Mouse (Mus musculus) B cell, adult 67 days (primary cell): ENCODE results near the gene Ttll7. TPM values are rescaled to one million over a fixed set of nuclear protein-coding genes. Genes with fewer than 3 reads are reported as not detected.

Source experiments
- total RNA-seq, 2 experiments: library from RNA; stranded (reverse); gene quantifications; 4 replicates each; pipeline ENCODE4 v1.2.4; 2023

Ttll7 gene
- total RNA-seq, result not detected

DNA sequence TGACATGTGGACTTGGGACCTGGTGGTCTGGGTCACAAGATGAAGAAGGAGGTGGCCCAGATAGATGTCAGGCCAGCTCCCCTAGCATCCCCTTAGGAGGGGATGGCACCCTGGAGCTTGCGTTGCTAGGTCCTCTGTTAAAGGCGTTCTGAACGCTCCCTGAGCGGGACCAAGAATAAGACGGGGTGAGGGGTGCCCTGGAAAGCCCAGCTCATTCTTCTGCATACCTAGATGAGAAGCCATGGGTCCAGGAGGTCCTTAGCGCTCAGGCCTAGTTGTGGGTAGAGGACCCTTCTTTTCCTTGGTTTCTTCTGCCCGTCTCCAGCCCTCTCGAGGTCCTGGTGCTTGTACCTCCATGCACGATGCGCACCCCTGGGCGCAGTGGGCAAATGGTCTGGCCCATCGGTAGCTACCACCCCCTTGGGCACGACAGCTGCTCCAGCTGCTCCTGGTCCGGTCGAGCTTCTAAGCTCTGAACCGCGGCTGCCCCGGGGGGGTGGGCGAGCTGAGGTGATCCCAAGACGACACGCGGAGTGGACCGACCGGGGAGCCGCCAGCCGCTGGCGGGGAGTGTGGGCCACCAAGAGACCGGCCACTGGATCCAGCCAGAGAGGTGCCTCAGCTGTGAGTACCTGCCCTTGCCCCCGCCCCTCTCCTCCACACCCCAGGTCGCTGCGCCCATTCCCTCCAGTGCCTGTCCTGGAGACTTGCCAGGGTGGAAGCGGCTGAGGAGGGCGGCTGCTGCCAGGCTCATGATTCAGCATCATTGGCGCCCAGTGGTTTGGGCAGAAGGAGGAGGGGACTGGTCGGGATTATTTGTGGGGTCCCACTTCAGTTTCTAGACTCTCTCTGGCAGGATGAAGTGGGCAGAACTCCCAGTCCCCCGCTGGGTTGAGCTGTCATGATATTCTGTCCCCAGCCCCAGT, at the start of gene Ttll7:
Gene Ttll7, plus strand, starts transcription at position 402 of the 926 bp plus-strand sequence.

DNA sequence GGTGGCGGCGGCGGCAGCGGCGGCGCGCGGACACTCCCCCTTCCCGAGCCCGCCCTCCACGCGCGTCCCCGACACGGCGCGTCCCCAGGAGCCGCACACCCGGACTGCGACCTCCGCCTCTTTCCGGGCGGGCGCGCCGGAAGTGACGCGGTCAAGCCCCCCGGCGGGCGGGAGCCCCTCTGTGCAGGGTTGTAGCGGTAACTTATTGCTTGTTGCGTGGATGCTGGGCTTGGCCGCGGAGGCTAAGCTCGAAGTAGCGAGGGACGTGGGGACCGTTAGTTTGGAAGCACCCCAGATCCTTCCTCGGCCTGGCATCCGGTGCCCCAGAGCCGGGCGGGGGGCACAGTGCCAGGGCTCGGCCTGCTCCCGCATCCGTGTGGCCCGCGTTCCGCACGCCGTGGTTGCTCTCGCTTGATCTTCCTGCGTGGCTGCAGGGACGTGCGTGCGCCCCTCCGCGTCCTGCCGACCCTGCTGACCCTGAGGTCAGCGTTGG, 39.2 kb upstream of the Ttll7 start, which contains the start of gene Prkacb:
Gene Prkacb, minus strand, starts transcription at position 90 of the 493 bp plus-strand sequence.

Other genes starting within 250 kb of the Ttll7 start
- gene Dnase2b, start 236.8 kb upstream of the Ttll7 start, total RNA-seq, result not detected
- gene 4930503B20Rik, start 201.1 kb upstream of the Ttll7 start, total RNA-seq, result not detected
- gene Samd13, start 166.8 kb upstream of the Ttll7 start, total RNA-seq, result not detected
- gene Prkacb, start 39.4 kb upstream of the Ttll7 start, total RNA-seq, result 10 to 100 TPM; 87.2 to 88.5 TPM